Mouse (Mus musculus): ENCODE measurements around the gene Prr18.

DNA sequence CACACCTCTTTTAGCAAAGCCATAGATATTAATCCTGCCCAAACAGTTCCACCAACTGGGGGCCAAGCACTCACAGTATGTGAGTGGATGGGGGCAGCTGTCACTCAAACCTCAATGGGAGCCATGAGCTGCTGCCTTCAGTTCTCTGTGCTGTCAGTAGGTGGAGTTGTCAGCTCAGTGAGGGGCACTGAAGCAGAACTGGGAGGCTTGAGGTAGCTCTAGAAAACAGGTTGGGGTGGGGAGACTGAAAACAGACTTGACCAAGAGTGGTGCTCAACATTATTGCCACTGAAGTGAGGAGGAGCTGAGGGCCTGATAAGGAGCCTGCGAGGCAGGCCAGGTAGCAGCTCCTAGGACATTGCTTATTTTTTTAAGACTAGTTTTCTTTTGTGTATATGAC lies 21.0 kb upstream of the Prr18 start:
- no peak for TF ChIP-seq GATA1 (IDR thresholded peaks at IDR 0.05; ENCODE audit: low read length)
- TF ChIP-seq TAL1 (IDR thresholded peaks at IDR 0.05; ENCODE audit: low read length), result no peak

Data from erythroblast, embryonic 14.5 days (primary cell).